Comparison of ENCODE assay signal across 19 mouse cellular contexts in genomic region chr10:85639581-85639980, GRCm38 (mm10).
"Had no signal": no experiment of that assay in that cellular context is flagged by ENCODE, and none has a peak within 500 bp of the region (broad histone marks: within the 10 kb centered on the region; RNA-seq: fewer than 3 reads in every experiment).

No protein-coding gene starts in this region.

- H3K4me2 ChIP-seq: limb, embryonic 12.5 days; liver, embryonic 13.5 days; lung, embryonic 15.5 days; midbrain, embryonic 11.5 days; midbrain, embryonic 15.5 days; neural tube, embryonic 13.5 days had no signal

- ATAC-seq: liver, postnatal 0 days; midbrain, embryonic 15.5 days had no signal

- H3K9me3 ChIP-seq: limb, embryonic 12.5 days; liver, embryonic 13.5 days; lung, embryonic 15.5 days; midbrain, embryonic 15.5 days; neural tube, embryonic 13.5 days had no signal

- H3K9ac ChIP-seq: limb, embryonic 12.5 days; liver, embryonic 13.5 days; liver, postnatal 0 days; lung, embryonic 15.5 days; midbrain, embryonic 15.5 days; neural tube, embryonic 13.5 days had no signal

- H3K36me3 ChIP-seq: limb, embryonic 12.5 days; liver, embryonic 13.5 days; lung, embryonic 15.5 days; midbrain, embryonic 15.5 days; neural tube, embryonic 13.5 days had no signal

- H3K27me3 ChIP-seq: limb, embryonic 12.5 days; liver, embryonic 13.5 days; midbrain, embryonic 15.5 days; neural tube, embryonic 13.5 days had no signal

- H3K4me1 ChIP-seq: liver, embryonic 13.5 days; megakaryocyte, embryonic 14.5 days; midbrain, embryonic 15.5 days; neural tube, embryonic 13.5 days had no signal

- H3K4me3 ChIP-seq: limb, embryonic 12.5 days; liver, embryonic 13.5 days; lung, embryonic 15.5 days; megakaryocyte, embryonic 14.5 days; midbrain, embryonic 15.5 days; neural tube, embryonic 13.5 days had no signal

- DNase-seq: kidney, postnatal 10 days; kidney, postnatal 4 days; layer of hippocampus, adult 9-11 months; layer of hippocampus, postnatal 36 days; liver; liver, embryonic 13.5 days; liver, postnatal 0 days; lung, postnatal 14 days; retina, postnatal 1 day; right cerebral cortex, postnatal 4 days; spleen, adult 18-20 months; thymus, postnatal 36 days had no signal

- H3K27ac ChIP-seq: limb, embryonic 12.5 days; liver, embryonic 13.5 days; lung, embryonic 15.5 days; macrophage; midbrain, embryonic 15.5 days; neural tube, embryonic 13.5 days had no signal
